Mouse (Mus musculus): ENCODE measurements around the gene Cyp2s1.
A peak's percentile ranks its signal among the peaks of the same experiment; 100 is the strongest.

The Cyp2s1 gene

DNA sequence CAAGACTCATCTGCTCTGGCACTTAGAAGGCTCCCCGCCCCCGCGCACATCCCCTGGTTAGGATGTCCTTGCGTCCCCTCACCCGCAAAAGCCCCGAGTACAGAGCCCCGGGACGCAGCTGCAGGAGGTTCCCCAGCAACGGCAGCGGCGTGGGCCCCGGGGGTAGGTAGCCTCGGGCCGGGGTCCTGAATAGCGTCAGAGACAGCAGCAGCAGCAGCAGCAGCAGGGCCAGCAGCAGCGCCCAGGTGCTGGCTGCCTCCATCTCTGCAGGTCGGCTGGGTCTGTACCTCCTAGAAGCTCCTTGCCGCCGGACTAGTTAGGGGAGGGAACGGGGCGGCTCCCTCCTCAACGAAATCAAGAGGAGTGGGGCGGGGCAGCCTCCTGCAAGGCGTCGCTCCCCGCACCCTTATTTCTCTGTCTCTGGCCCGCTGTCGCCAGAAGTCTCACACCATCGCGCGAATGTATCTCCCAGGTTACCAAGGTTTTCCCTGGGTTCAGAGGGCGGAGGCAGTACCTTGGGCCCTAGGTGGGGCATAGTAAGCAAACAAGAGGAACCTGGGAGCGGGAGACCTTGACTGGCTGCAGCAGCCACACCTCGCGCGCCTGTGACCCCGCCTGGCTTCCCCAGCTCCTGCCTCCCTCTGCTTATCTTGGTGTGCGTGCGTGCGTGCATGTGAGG lies at the start of gene Cyp2s1:
Gene Cyp2s1, minus strand, starts transcription at position 673 of the 679 bp plus-strand sequence.
- no peak for DNase-seq (ENCODE audit: inconsistent ontology term)

DNA sequence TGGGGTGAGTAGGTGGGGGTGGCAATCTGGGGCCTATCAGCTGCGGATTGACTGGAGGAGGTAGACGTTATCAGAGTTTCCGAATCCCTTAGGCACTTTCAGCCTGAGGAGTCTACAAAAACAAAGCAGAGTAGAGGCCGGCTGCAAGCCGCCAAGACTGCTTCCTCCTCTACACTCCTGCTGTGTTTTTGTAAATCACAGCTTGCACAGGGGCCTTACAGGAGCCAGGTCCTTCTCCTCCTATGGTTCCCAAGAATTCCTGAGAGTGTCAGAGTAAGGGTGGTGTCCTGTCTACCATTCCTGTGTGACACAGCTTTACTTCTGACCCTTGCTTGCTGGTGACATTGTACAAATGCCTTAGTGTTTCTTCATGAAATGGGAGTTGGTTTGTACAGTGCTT lies 48.1 kb upstream of the Cyp2s1 start:
- DNase-seq (ENCODE audit: inconsistent ontology term) = no peak

DNA sequence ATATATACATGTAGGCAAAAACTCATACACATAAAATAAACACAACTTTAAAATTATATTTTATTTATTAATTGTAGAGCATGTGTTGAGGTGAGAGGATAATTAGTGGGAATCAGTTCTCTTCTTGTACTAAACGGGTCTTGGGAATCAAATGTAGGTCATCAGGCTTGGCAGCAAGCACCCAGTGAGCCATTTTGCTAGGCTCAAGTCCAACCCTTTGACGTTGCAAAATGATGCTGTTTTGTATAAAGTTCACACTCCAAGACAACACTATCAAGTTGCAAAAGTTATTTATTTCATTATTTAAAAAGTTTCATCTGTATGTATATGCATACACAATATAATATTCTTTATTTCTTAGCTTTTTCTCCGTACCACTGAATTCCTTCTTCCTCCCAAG lies 47.0 kb upstream of the Cyp2s1 start:
- DNase-seq (ENCODE audit: inconsistent ontology term) = peak; percentile 14

DNA sequence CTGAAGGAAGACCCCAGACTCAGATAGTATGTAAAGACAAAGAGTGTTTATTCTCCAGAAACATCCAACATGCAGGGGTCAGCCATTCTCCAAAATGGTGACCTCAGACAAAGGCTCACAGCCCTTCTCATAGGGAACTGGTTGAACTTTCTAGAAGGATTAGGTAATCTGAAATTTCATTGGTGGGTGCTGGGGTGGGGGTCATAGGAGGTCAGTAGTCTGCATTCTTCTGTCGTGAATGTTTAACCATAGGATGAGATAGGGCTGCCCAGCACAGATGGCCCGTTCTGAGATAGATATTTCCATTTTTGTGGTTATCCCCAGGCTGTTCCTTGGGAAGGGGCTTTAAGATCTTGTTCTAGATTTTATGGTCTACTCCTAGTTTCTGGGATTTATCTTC lies 45.7 kb upstream of the Cyp2s1 start:
- no peak for DNase-seq (ENCODE audit: inconsistent ontology term)

DNA sequence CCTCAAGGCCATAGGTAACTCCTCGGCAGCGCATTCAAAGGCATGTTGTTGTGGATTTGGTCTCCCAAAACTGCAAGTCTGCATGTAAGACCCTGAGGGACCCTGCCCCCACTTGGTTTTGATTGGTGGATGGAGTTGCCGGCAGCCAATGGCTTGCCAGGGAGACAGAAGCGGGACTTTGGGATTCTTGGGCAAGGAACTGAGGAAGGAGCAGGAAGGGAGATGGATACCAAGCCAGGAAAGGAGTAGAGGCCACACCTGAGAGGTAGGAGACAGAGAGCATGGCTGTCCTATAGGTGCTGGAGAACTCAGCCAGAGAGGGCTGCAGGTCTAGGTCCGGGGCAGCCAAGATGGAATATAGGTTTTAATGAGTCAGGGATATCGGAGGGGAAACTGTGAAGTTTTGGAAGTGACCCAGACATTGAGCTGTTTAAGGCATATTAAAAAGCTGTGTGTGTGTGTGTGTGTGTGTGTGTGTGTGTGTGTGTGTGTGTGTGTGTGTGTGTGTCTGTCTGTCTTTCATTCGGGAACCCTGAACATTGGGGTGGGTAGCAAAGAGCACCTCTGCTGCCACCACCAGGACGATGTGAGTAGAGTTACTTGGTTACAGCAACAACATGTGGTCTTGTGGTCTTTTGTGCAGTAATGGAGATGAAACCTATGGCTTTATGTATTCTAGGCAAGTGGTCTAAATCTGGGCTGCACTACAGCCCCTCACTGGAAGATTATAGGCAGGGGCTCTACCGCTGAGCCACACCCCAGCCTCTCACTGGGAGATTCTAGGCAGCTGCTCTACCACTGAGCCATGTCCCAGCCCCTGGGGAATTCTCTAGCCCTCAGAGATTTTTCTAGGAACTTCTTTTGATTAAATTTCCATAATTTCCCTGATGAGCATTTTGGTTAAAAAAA lies 43.5 kb upstream of the Cyp2s1 start:
- no peak for DNase-seq (ENCODE audit: inconsistent ontology term)

DNA sequence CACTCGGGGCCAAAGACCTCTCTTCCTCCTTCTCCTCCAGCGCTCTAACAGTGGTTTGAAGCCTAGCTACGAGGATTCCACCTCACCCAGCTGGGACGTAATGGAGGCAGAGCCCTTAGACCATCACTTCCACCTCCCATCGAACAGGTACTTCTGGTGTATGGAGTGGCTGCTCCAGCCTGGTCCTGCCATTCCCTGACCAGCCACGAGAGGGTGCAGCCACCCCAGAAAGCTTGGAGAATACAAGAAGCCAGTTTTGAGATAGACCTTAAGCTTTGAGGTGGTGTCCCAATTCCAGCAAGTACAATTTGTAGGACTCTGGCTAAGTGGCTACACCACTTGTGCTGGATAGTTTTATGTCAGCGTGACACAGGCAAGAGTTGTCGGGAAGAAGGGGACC lies 38.4 kb upstream of the Cyp2s1 start:
- peak; percentile 43 for DNase-seq (ENCODE audit: inconsistent ontology term)

DNA sequence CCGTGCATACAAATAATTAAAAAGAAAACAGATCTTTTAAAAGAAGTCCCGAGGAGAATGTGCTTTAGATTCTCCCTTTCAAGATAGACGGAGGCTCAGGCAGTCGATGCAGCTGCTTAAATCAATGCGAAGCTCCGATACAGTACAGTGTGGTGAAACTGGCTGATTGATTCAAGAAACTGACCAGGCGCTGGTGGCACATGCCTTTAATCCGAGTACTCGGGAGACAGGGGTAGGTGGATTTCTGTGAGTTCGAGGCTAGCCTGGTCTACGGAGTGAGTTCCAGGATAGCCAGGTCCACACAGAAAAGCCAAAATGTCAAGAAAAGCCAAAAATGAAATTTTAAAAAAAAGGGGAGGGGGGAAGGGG lies 31.7 kb upstream of the Cyp2s1 start:
- DNase-seq (ENCODE audit: inconsistent ontology term) = no peak

DNA sequence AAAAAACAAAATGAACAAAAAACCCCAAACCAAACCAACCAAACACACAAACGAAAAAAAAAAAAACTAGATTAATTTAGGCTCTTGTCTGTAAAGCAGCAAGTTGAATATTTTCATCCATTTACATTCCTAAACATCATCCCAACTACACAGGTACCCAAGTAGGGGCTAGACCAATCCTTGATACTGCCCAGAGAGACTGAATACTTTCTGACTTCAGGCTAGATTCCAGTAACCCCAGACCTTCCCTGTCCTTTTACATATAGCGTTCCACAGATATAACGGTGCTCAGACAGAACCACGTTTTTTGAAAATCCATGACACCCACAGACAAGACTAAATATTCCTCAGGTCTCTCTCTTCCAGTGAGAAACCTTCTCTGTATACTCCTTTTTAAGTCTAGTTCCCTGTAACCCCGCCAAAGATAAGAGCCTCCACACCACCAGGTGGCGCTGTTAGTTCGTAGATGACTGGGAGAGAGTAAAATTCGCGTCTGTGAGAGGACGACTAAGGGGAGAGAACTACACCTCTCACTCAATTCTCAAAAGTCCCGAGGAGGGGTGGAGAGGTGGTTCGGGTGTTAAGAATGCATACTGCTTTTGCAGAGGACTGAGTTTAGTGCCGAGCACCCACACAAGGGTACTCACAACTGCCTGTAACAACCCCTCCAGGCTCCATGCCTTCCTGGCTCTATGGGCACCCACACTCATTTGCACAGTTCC lies 31.2 kb upstream of the Cyp2s1 start:
- peak; percentile 79 for DNase-seq (ENCODE audit: inconsistent ontology term)

DNA sequence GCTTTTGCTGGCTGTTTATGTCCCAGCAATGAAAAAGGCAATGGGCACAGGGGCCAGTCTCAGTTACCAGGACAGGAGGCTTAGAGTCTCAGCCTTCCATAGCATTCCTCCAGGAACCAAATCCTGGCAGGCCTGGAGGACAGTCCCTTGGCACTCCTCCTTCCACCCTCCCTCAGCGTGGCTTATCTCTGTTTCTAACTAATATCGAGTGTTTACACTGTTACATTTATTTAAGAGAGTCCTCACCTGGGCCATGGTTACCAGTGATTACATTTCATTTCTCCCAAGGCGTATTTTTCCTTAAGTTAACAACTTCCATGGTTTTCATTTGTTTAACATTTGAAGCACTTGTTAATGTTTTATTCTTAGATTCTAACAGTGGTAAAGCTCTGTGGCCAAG lies 28.2 kb upstream of the Cyp2s1 start:
- DNase-seq (ENCODE audit: inconsistent ontology term) = no peak

DNA sequence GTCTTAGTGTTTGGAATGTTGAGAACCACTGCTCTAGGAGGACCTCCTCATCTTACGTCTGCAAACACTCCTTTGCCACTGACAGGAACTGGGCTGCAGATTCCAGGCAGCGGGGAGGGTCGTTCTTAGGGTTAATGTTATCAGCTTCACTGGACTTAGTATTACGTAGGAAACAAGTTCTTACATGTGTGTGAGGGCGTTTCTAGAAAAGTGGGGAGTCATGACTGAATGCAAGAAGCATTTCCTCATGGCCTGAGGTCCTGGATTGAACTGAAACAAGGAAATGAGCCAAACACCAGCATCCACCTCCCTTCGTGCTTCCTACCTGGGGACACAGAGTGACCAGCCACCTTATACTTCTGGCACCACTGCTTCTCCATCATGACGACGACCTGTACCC lies 27.7 kb upstream of the Cyp2s1 start:
- DNase-seq (ENCODE audit: inconsistent ontology term) = no peak

DNA sequence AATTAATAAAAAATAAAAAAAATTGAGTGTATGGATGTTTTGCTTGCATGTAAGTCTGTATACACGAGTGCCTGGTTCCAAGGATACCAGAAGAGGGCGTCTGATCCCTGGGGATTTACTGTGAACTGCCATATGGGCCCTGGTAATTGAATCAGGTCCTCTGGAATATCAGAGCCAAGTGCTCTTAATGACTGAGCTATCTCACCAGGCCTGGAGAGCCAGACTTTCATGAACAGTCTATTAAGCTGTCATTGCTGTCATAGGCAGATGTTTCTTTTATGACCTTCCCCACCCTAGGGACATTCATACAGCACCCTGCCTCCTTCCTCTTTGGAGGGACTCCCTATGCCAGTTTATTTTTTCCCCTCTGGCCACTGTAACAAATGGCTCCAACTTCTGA lies 26.8 kb upstream of the Cyp2s1 start:
- DNase-seq (ENCODE audit: inconsistent ontology term) = no peak

DNA sequence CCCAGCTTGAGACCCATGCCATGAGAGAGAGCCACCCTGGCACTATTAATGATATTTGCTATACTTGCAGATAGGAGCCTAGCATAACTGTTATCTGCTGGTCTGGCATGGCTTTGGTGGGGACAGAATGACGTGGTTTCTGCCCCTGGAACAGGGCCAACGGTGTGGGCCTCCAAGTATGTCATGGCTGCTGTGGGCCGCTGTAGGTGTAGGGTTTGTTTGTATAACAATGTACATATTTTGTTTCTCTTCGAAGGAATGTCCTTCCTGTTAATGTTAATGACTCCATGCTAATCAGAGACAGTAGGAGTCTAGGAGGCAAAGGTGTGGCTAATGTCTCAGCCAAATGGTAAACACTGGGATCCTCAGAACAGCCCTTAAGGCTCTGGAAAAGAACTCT lies 24.2 kb upstream of the Cyp2s1 start:
- no peak for DNase-seq (ENCODE audit: inconsistent ontology term)

DNA sequence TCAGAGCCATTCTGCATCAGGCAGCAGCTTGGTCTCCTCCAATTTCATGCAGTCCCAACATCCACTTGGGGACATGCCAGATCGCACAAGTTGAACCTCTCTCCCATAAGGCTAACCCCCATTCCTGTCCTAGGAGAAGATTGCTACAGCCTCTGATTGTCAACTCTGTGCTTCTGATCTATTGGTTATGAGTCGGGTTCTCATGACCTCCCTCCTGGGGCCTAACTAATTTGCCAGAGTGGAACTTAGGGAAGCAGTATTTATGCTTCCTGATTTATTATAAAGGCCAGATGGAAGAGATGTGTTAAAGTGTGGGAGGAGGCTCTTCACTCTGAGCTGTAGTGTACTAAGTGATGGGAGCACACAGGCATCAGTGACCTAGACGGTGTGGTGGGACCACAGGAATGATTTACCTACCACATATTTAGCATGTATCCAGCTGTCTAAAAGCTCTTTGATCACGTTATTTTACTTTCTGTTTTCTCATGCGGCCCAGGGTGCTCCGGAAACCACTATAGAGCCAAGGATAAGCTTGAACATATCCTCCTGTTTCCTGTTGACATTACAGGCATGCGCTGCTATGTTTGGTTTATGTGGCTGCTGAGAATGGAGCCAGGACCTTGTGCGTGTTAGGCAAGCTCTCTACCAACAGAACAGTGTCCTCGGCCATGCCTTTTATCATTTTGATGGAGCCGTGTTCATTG lies 18.6 kb upstream of the Cyp2s1 start:
- DNase-seq (ENCODE audit: inconsistent ontology term) = no peak

DNA sequence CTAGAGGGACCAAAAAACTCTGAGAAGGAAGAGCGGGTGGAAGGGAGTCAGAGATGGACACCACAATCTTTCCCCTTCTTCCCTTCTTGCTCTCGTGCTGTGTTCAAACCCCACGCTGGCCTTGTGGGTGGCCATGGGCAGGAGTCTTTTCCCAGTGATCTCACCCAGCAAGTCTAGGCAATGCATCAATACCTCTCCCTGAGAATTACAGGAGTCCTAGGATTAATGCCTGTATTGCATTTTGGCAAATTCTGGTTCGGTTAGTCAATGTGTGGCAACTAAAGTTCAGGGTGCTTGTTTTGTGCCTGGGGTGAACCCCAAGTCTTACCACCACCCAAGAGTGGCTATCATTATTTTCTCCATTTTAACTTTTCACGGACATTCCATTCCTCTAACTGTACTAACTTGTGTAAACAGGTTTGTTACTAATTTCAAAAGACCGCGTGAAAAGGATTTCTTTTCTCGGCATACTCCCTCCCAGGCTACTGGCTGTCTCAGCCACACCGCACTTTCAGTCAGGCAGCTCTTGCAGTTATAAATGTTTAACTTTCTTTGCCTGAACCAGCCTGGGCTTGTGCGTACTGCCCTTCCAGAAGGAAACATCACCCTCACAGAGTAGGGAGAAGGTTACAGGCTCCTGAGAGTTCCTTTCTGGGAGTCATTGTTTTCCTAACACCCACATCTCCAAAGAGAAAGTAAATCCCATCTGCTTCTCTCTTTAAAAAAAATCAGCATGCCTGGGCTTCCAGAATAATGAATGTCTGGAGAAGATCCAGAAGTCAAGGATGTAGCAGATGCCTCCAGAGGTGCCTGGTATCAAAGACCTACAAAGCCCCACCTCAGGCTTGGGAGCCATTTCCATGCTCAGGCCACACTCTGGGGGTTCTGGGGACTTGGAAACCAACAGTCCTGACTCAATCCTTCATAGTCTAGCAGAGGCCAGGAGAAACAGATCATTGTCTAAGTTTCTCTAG lies 15.1 kb upstream of the Cyp2s1 start:
- DNase-seq (ENCODE audit: inconsistent ontology term) = no peak

DNA sequence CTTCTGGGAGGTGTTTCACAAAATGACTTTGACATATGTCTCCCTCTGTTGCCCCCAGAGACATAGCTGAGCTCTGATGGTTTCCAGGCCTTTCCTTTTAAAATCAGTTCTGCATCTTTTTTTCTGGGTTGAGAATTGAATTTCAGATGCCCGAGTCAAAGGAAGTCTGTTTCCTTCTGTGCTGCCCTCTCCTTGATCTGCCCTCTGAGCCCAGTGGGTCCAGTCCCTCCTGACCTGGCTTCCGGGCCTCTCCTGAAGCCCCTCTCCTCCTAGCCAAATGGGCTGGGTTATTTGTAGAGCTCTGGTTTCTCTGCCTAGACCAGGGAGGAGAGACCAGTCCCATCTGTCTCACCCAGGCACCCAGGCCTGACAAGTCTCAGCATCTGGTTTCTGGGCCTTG lies 13.5 kb upstream of the Cyp2s1 start:
- no peak for DNase-seq (ENCODE audit: inconsistent ontology term)

DNA sequence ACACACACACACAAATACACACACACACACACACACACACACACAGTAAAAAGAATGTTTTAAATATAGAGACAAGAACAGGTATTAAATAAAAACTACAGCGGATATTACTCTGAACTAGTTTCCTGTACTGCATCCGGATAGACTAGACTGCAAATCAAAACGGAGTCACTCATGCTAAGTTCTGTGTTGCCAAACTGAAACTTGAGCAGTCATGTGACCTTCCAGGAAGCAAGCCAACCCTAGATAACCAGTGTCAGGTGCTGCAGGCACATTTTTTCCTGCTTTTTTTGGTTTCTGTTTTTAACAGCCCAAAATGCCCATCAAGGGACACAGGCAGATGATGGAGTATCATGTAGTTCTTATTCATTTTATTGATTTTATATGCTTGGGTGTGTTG lies 10.5 kb upstream of the Cyp2s1 start:
- peak; percentile 57 for DNase-seq (ENCODE audit: inconsistent ontology term)

DNA sequence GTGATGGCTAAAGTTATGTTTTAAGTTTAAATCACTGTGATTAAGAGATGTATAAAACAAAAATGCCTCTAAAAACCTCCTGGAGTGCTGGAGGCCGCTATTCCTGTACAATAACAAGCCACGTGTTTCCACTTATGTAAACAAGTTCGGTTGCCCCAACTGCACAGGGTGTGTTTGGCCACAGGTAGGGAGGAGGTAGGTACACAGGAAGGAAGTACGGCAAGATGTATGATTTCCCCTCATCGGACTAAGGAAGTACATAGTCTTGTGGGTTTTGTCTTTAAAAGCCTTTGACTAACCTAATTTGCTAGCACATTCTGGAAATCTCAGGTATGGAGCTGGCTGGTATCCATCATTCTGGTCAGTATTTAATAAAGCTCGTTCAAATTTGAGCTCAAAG lies 9.3 kb upstream of the Cyp2s1 start:
- DNase-seq (ENCODE audit: inconsistent ontology term) = no peak

DNA sequence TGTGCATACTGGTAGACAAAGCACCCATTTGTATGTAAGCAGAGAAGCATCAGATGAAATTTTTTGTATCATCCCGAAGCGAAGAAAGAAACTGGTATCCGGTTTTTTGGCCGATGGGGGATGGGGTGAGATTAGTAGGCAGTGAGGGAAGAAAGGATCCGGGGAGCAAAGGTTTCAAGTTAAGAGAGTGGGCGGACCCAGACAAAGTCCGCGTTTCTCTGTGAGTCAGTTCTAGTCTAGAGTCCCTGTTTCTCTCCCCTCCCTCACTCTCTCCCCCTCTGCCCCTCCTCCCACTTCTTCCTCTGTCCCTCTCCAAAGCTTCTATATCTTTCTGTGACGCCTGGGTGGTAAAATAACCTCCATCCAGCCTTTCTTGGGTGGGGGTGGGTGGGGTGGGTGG lies 8.3 kb upstream of the Cyp2s1 start:
- DNase-seq (ENCODE audit: inconsistent ontology term) = no peak

DNA sequence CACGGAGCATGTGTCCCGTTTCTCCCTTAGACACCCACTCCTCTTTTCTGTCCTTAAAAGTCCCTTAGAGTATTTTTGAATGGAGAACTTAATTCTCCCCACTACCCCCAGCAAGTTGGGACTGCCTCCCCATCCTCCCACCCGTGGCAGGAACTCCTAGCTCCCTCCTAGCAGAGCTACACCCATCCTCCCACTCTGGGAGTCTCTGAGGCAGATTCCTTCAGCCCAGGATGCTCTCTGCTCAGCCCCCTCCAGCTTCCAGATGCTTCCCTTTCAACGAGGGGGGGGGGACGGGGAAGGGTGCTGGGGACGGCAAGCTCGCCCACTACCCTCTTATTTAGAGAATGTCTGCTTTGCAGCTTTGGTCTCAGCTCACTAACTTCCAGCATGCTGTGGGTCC lies 1.1 kb downstream of the Cyp2s1 start:
- no peak for DNase-seq (ENCODE audit: inconsistent ontology term)

DNA sequence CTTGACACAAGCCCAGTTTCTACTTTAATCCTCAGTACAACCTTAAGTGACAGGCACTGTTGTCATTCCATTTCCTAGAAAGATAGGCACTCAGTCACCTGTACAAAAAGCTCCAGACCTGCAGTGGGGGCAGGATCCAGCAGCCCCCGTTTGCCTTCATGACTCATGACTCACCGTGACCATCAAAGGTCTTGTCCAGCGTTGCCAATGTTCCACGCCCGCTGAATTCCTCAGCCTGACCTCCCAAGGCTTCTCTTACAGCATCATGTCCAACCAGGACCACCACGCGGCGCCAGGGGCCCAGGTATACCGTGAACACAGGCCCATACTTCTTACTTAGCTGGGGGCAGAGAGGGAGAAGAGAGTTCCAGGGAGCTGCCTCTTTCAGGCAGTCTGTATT lies 2.0 kb downstream of the Cyp2s1 start:
- DNase-seq (ENCODE audit: inconsistent ontology term) = no peak

DNA sequence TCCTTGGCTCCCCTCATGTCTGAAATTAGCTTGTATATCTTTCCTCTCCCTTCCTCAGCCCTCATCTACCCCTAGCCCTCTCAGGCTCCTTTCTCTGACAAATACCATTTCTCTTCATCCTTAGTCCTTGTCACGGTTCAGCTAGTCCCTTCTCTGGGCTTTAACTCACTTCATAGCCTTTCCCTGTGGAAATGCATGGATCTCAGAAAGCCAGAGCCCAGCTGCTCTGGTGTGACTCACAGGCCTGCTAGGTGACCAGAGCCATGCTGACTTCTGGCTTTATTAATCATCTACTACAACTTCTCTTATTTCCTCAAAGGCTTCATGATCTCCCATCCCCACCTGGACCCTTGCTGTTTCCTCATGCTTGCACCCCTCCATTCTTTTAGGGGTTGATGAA lies 4.5 kb downstream of the Cyp2s1 start:
- no peak for DNase-seq (ENCODE audit: inconsistent ontology term)

Data from Muller cell, postnatal 12 days (primary cell).